Mouse (Mus musculus) ES-Bruce4 (cell line): ENCODE data around the gene Prrt3.

Experiments
- CTCF ChIP-seq: IDR thresholded peaks from one replicate; pipeline ENCODE4 v1.8.1; 2011; ENCODE audit warnings: low read depth, low read length
- EP300 ChIP-seq: IDR thresholded peaks from 2 replicates; pipeline ENCODE4 v1.6.1; 2011; ENCODE audit warnings: low read depth, low read length; ENCODE audit not compliant: insufficient read depth
- POLR2A ChIP-seq: IDR thresholded peaks from one replicate; pipeline ENCODE4 v1.8.1; 2011; ENCODE audit warnings: low read length; ENCODE audit not compliant: insufficient read depth

GRCm38 (mm10) chr6:113473246-113473645, 28.5 kb downstream of the Prrt3 start:
- TF ChIP-seq CTCF (no peak), POLR2A (no peak), EP300 (no peak)
